Mouse (Mus musculus): ENCODE data around the gene Mad1l1.

Gene Mad1l1

DNA sequence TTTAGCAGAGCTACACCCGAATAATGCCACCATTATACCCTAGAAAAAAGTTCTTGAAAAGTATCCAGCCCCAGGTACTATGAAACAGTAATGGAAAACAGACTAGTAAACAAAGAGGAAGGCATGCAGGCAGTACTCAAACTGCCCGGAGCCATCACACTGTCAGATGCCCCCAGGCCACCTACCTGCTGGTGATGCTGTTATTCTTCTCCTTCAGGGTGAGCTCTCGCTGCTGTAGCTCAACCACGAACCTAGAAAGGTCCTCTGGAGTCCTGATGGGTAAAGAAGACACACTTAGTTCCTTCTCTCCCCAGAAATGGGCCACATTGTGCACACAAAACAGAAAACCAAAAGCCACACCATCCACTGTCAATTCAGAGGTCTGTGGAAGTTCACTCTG is 60.0 kb downstream of the Mad1l1 start:
- DNase-seq (ENCODE audit: low spot score) = no peak

DNA sequence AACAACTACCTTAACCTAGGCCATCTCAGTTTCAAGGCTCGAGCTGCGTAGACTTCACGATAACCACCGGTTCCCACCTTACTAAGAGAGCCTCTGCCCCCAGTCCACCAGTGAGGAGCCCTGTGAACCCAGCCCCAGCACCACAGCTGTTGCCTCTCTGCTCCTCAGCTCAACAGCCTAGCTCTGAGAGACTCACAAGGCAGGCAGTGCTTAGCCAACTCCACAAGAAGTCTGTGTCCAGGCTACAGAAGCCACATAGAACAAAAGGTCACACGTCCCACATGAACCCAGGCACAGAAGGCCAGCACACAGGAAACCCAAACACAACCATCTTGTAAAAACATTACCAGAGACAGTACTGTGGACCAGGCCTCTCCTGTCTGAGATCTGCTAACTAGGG is 62.7 kb downstream of the Mad1l1 start:
- no peak for DNase-seq (ENCODE audit: low spot score)

DNA sequence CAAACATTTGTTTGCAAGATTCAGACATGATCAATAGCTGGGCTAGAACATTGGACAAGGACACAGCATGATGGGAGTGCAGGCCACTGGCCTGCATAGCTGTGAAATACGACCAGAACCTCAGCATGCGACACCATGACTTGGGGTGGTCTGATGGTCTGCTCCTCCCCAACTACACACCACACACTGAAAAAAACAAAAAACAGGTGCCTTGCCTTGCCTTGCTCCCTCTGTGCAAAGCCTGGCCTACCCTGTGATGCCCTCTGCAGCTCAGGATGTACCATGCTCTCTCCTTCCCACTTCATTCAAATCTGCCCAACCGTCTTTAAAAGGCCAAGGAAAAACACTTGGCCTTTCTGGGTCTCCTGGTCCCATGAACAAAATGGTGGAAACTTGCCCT is 63.3 kb downstream of the Mad1l1 start:
- no peak for DNase-seq (ENCODE audit: low spot score)

DNA sequence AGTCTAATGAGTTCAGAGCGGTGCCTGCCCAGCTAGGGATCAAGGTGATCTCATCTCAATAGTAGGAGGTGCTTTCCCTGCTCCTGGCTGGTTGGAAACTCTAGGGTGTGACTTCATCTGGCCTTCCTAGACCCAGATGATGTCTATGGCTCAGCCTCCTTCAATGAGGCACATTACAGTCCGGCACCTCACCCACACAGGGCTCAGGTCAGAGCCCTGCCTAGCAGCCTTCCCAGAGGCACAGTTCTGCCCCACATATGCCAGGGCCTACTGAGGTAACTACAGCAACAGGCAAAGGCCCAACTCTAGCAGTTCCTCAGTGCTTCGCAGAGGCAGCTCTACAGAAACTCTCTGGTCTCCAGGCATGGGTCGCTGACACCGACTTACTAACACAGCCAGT is 63.9 kb downstream of the Mad1l1 start:
- no peak for DNase-seq (ENCODE audit: low spot score)

DNA sequence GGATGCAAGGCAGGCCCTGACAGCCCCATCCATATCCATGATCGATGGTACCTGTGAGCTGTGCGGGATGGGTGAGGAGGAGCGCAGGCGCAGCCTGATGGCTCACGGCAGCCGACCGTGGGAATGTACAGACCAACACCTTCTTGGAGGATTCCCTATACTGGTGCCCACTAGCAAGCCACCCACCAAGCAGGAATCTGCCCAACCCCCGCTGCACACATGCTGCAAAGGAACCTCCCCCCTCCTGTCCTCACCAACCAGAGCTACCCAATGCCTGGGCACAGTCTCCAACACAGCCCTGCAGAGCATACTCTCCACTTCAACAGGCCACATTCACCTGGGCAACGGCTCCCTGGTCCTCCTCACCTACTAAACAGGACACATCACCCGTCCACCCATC is 64.7 kb downstream of the Mad1l1 start:
- no peak for DNase-seq (ENCODE audit: low spot score)

- no peak for DNase-seq (ENCODE audit: low spot score)
Observed at GRCm38 (mm10) chr5:140255265-140255664, 66.1 kb downstream of the Mad1l1 start.

DNA sequence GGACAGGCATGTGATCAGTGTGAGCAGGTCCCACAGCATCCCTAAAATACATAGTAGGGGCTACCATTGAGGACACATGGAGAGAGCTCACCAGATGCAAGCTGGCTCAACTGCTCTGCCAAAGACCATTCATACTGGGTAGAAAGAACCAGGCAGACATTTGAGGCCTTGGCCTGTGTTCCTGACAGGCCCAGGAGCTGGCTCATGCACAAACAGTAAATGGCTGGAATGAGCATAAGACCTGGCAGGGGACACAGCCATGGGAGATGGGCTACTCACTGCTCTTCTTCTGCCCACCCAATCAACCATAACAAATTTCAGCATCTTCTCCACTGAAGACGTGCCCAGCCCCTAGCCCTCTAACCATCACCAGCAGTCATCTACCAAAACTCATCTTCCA is 66.7 kb downstream of the Mad1l1 start:
- no peak for DNase-seq (ENCODE audit: low spot score)

DNA sequence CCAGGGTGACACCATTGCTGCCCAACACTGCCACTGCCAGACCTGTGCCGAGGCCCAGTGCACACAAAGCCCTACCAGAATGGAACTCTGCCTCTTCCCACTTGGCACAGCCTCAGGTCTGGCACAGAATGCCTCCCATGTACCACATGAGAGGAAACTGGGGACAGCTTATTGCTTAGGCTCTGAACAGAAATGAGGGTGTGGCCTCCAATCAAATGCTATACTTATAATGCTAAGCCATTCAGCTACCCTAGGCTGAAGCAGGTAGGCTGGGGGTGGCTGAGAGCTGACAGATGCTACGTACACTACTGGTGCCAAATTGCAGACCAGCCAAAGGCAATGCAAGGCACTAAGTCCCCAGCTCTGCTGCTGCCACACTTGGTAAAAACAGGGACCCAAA is 69.4 kb downstream of the Mad1l1 start:
- no peak for DNase-seq (ENCODE audit: low spot score)

- no peak for DNase-seq (ENCODE audit: low spot score)
Observed at GRCm38 (mm10) chr5:140250370-140250769, 71.0 kb downstream of the Mad1l1 start.

DNA sequence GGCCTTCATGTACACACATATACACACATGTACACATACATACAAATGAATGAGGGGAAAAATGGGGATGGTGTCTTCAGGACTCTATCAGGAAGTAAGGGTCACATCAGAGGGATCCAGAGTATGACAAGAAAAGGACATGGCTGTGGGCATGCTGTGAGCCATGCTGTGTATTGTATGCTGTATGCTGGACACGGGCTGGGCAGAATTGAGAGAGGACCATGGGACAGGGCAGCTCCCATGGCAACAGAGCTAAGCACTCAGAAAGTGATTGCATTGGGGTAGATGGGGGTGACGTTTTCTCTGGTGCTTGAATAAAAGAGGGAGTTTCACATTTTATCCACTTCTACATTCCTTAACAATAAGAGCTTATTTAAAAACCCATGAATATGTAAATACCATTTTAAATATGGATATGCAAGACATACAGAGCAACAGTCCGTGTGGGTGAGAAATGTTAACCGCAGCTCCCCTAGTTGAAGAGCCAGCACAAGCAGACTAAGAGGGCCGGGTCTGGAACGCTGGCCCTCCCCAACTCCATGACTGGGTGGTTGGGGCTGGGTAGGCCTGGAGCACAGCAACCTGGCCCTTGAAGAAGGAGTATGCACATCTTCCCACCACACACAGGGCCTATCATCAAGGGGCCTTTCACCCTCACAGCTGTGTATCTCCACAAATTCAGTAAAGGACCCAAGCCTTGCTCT is 71.8 kb downstream of the Mad1l1 start:
- no peak for DNase-seq (ENCODE audit: low spot score)

GRCm38 (mm10) chr5:140248101-140248500 is 73.3 kb downstream of the Mad1l1 start:
- no peak for DNase-seq (ENCODE audit: low spot score)

DNA sequence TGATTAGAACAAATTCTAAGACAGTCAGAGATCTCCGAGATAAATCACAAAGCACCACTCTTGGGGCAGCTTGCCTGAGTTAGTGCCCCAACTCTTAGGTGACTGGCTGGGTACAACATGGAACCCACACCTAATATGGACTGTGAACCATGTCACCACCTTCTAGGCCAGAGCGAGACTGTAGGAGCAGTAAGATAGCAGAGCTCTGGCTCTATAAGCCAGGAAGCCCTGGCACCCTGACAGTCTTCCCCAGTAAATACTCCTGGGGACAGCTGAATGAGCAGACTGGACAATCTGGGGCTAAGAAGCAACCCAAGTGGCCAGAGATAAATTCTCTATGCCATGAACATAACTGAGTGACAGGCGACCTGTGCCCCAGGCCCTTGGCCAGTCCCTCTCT is 81.1 kb downstream of the Mad1l1 start:
- DNase-seq (ENCODE audit: low spot score) = no peak

- no peak for DNase-seq (ENCODE audit: low spot score)
Observed at GRCm38 (mm10) chr5:140238880-140239279, 82.5 kb downstream of the Mad1l1 start.

DNA sequence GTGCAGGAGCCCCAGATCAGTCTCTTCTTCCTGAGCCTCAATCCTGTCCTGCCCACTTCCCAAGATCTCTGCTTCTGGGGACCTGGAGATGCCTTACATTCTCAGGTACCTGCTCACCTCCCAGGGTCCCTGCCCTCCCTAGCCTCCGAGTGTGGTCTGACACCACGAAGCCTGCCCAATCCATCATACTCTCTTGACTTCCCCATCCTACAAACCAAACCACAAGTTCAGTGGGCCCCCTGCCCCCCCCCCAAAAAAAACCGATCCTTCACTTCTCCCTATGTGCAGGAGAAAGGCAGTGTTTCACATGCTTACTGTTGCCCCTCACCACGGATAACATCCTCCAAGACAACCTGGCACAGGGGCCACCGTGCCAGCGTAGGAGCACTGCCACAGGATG is 90.5 kb downstream of the Mad1l1 start:
- DNase-seq (ENCODE audit: low spot score) = no peak

GRCm38 (mm10) chr5:140228306-140228705 is 93.0 kb downstream of the Mad1l1 start:
- DNase-seq (ENCODE audit: low spot score) = no peak

- no peak for DNase-seq (ENCODE audit: low spot score)
Observed at GRCm38 (mm10) chr5:140226871-140227270, 94.5 kb downstream of the Mad1l1 start.

GRCm38 (mm10) chr5:140225881-140226280 is 95.5 kb downstream of the Mad1l1 start:
- no peak for DNase-seq (ENCODE audit: low spot score)

- DNase-seq (ENCODE audit: low spot score) = no peak
Observed at GRCm38 (mm10) chr5:140225103-140225502, 96.2 kb downstream of the Mad1l1 start.

- peak; percentile 55 for DNase-seq (ENCODE audit: low spot score)
Observed at GRCm38 (mm10) chr5:140223070-140224053, 98.0 kb downstream of the Mad1l1 start.

- DNase-seq (ENCODE audit: low spot score) = peak; percentile 19
Observed at GRCm38 (mm10) chr5:140221016-140221650, 100.2 kb downstream of the Mad1l1 start.

DNA sequence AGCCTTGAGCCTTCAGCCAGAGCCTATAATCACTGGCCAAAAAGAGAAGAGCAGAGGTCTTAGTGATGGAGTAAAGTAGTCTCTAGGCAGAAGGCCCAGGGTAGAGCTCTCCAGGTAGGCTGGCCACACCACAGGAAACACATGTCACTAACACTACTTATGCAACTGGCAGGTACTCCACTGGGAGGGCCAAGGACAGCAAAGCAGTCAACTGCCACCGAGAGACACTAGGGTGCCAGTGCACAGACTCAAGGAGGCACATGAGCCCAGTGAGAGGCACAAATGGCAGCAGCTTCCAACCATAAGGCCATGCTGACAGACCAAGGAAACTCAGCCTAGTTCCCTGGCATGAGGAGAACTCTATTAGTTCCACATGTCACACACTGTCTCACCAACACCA is 102.1 kb downstream of the Mad1l1 start:
- no peak for DNase-seq (ENCODE audit: low spot score)

GRCm38 (mm10) chr5:140217900-140218299 is 103.5 kb downstream of the Mad1l1 start:
- peak; percentile 67 for DNase-seq (ENCODE audit: low spot score)

- DNase-seq (ENCODE audit: low spot score) = no peak
Observed at GRCm38 (mm10) chr5:140217083-140217482, 104.3 kb downstream of the Mad1l1 start.

All from embryo, embryonic 10.5 days (tissue).